Mouse (Mus musculus) hindbrain, embryonic 14.5 days (tissue): ENCODE measurements around the gene Slc25a38. TPM values are rescaled to one million over a fixed set of nuclear protein-coding genes. Genes with fewer than 3 reads are reported as not detected.
A peak's percentile ranks its signal among the peaks of the same experiment; 100 is the strongest.

Source experiments
- ATAC-seq: fragments of 200-750 bp; cut with Nextera tagmentation; 2 replicates; pipeline ENCODE4 v1.8.0; 2017; ENCODE audit warnings: moderate number of reproducible peaks, mild to moderate bottlenecking, moderate TSS enrichment, moderate library complexity; ENCODE audit not compliant: low FRiP score
- DNase-seq: peaks from one replicate; pipeline ENCODE4 v3.0.0-alpha.2; 2015; ENCODE audit warnings: low spot score
- H3K27ac ChIP-seq: fragments of 300-500 bp; sonication (generic); 2 replicates; pipeline ENCODE4 v1.5.1; 2014; ENCODE audit warnings: mild to moderate bottlenecking, moderate library complexity
- H3K27me3 ChIP-seq: fragments of 300-500 bp; sonication (generic); 2 replicates; pipeline ENCODE4 v1.6.1; 2014; ENCODE audit warnings: mild to moderate bottlenecking, low read length, mixed read lengths; ENCODE audit not compliant: control insufficient read depth, insufficient read depth
- H3K36me3 ChIP-seq: fragments of 300-500 bp; sonication (generic); replicated peaks from 2 replicates; pipeline ENCODE4 v1.6.1; 2014; ENCODE audit not compliant: control insufficient read depth, insufficient read depth
- H3K4me1 ChIP-seq: fragments of 300-500 bp; sonication (generic); replicated peaks from 2 replicates; pipeline ENCODE4 v1.6.1; 2014; ENCODE audit warnings: antibody characterized with exemption, low read length, mixed read lengths; ENCODE audit not compliant: control insufficient read depth, insufficient read depth
- H3K4me2 ChIP-seq: fragments of 300-500 bp; sonication (generic); replicated peaks from 2 replicates; pipeline ENCODE4 v1.6.1; 2014; ENCODE audit warnings: mild to moderate bottlenecking, moderate library complexity
- H3K4me3 ChIP-seq: fragments of 300-500 bp; sonication (generic); replicated peaks from 2 replicates; pipeline ENCODE4 v1.5.1; 2014; ENCODE audit warnings: mild to moderate bottlenecking, low read length
- H3K9ac ChIP-seq: fragments of 300-500 bp; sonication (generic); 2 replicates; pipeline ENCODE4 v1.6.1; 2014
- H3K9me3 ChIP-seq: fragments of 300-500 bp; sonication (generic); 2 replicates; pipeline ENCODE4 v1.6.1; 2016; ENCODE audit warnings: low read length; ENCODE audit not compliant: control insufficient read depth
- WGBS: fragments of 180-500 bp; shearing (Covaris S2); extraction: QIAGEN DNeasy Blood & Tissue Kit; methylation state at CpG from one replicate; pipeline ENCODE4 v1.1.7; 2014; 5-methylcytosine and 5-hydroxymethylcytosine counted together
- polyA plus RNA-seq: library from polyadenylated mRNA; unstranded; fragments of >200 nt; fragmentation: Nextera tagmentation; extraction: Ambion mirVana; gene quantifications from 2 replicates; pipeline ENCODE4 v1.2.1, GENCODE M21; 2014

The Slc25a38 gene
- polyA plus RNA-seq, 1 experiment from 2014 or later, result 38.3 TPM

DNA sequence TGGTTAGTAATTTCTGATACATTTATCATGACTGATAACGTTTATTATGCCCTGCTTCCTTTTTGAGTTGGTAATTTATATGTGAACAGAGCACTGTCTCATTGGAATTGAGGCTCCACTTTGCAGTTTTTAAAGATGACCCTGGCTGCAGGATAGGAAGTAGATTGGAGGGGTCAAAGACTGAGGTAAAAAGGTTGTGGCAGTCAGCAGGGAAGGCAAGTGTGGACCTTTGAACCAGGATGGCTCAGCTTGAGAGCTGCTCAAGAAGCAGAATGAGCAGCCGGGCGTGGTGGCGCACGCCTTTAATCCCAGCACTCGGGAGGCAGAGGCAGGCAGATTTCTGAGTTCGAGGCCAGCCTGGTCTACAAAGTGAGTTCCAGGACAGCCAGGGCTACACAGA is 3.3 kb downstream of the Slc25a38 start:
- WGBS, result 94% methylated on average over 6 of the region's 7 CpGs

DNA sequence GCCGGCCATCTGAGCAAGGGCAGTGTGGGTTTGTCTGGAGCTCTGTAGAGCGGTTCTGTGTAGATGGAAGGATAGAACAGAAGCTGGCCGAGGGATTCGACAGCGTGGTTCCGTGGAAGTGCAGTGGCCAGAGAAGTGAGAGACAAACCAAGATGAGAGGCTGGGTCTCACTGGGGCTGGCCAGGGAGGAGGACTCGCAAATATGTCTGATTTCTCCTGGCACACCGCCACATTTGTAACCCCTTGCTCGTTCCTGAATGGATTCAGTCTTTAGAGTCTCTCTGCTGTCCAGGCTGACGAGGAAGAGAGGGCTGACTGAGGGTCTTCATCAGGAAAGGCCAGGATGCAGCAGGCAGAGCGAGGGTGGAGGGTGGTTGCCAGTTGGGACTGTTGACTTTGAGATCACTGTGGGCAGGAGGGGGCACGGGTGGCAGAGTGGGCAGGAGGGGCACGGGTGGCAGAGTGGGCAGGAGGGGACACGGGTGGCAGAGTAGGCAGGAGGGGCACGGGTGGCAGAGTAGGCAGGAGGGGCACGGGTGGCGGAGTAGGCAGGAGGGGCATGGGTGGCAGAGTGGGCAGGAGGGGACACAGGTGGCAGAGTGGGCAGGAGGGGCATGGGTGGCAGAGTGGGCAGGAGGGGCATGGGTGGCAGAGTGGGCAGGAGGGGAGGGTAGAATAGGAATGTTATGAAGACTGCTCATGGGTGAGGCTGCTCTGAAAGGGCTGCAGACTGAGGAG is 4.0 kb downstream of the Slc25a38 start:
- no peak for ATAC-seq
- WGBS, result 90% methylated on average over 17 of the region's 17 CpGs

More for the DNA sequence above, 3.3 kb downstream of the Slc25a38 start:
- Histone ChIP-seq H3K27me3 (no peaks in the 10 kb centered on the region), H3K9me3 (no peaks in the 10 kb centered on the region), H3K4me2 (no peak overlapping the region), H3K27ac (no peak overlapping the region), H3K36me3 (peaks cover 22% of the 10 kb centered on the region), H3K4me1 (peaks cover 7% of the 10 kb centered on the region; the same call in 1 of the 2 replicates), H3K9ac (no peak overlapping the region), H3K4me3 (no peak overlapping the region)
- ATAC-seq, result no peak
- DNase-seq, result no peak

DNA sequence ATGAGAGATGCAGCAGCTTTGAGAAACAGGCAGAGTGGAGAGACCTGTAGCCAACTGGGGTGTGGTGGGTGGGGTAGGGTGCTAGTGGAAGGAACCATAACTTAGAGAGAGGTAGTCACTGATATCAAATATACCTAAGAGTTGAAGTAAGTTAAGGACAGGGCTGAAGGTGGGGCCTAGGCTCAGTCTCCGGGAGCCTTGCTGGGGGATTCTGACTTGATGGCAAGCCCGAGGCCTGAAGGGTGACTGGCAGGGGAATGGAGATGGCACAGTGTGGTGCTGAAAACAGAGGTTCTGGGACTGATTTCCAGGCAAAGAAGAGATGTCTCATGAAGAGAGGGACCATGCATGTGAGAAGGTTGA is 4.6 kb downstream of the Slc25a38 start:
- ATAC-seq (no peak), DNase-seq (no peak)
- Histone ChIP-seq H3K27ac (no peak overlapping the region), H3K4me2 (no peak overlapping the region), H3K4me3 (no peak overlapping the region), H3K9me3 (no peaks in the 10 kb centered on the region), H3K4me1 (peaks cover 7% of the 10 kb centered on the region; the same call in 1 of the 2 replicates), H3K27me3 (no peaks in the 10 kb centered on the region), H3K9ac (no peak overlapping the region), H3K36me3 (peaks cover 32% of the 10 kb centered on the region)
- WGBS, result 98% methylated on average over 2 of the region's 2 CpGs

More for the DNA sequence above, 4.0 kb downstream of the Slc25a38 start:
- no peak overlapping the region for H3K27ac ChIP-seq
- H3K4me1 ChIP-seq, result peaks cover 7% of the 10 kb centered on the region; the same call in 1 of the 2 replicates
- no peak overlapping the region for H3K4me3 ChIP-seq
- H3K4me2 ChIP-seq, result no peak overlapping the region
- H3K9ac ChIP-seq, result no peak overlapping the region
- DNase-seq, result no peak
- no peaks in the 10 kb centered on the region for H3K27me3 ChIP-seq
- H3K9me3 ChIP-seq, result no peaks in the 10 kb centered on the region
- peaks cover 27% of the 10 kb centered on the region for H3K36me3 ChIP-seq

DNA sequence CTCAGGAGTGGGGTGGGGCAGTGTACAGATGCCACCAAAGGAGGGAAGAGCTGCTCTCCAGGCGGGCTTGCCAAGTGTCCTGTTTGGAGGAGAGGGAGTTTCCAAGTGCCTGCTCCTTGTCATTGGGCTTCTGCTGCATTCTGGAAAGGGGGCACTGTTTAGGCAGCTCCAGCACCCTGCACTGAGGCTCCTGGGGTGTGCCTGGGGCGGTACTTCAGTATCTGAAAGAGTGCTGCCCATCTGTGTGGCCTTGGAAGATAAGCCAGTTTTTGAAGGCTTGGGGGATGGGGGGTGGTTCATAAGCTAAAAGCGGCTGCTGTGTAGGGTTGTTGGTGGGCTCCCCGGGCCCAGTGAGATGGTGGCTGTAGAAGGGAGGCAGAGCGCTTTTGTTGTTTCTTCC is 5.4 kb downstream of the Slc25a38 start:
- Histone ChIP-seq H3K27ac (no peak overlapping the region), H3K27me3 (no peaks in the 10 kb centered on the region), H3K9me3 (no peaks in the 10 kb centered on the region), H3K36me3 (peaks cover 40% of the 10 kb centered on the region), H3K4me1 (peaks cover 7% of the 10 kb centered on the region; the same call in 1 of the 2 replicates), H3K4me3 (no peak overlapping the region), H3K9ac (no peak overlapping the region), H3K4me2 (no peak overlapping the region)
- 84% methylated on average over 5 of the region's 5 CpGs for WGBS
- no peak for ATAC-seq
- DNase-seq, result no peak

DNA sequence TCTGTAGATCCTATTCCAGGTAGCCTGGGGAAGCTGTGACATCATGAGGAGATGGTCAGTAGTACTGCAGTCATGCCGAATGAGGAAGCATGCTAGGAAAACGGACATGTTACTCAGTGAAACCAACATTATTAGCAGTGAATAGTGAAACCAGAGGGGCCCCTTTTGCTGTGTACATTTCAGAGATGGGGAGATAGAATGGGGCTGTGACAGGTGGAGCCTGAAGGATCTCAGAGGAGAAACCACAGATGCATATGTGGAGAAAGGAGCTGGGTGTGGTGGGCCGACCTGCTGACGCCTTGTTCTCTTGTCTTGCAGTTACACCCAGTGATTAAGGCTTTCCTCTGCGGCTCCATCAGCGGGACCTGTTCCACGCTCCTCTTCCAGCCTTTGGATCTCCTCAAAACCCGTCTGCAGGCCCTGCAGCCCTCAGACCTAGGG is 6.0 kb downstream of the Slc25a38 start:
- Histone ChIP-seq H3K36me3 (peaks cover 46% of the 10 kb centered on the region), H3K27me3 (no peaks in the 10 kb centered on the region), H3K9me3 (no peaks in the 10 kb centered on the region), H3K9ac (no peak overlapping the region), H3K4me2 (no peak overlapping the region), H3K27ac (no peak overlapping the region), H3K4me3 (no peak overlapping the region), H3K4me1 (peaks cover 3% of the 10 kb centered on the region; the same call in 1 of the 2 replicates)
- ATAC-seq (no peak), DNase-seq (no peak)
- WGBS, result 94% methylated on average over 8 of the region's 8 CpGs

DNA sequence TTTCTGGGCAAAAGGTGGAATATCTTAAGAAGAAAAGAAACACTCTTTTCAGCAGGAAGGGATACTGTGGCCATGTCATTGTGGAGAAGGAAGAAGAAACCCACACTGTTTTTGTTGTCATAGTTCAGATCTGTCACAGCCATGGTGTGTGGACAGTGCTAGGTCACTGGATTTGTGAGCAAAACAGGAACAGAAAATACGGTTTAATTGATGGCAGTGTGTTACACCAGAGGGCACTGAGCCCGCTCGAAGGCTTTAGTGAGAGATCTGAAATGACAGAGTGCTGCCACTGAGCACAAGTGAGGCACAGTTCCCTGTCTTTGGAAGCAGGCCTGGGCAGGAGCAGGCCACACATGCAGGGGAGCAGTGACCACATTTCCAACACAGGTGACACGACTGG is 8.0 kb downstream of the Slc25a38 start:
- no peak overlapping the region for H3K4me2 ChIP-seq
- H3K36me3 ChIP-seq, result peaks cover 63% of the 10 kb centered on the region
- no peaks in the 10 kb centered on the region for H3K9me3 ChIP-seq
- no peak overlapping the region for H3K27ac ChIP-seq
- H3K27me3 ChIP-seq, result no peaks in the 10 kb centered on the region
- H3K4me3 ChIP-seq, result no peak overlapping the region
- ATAC-seq, result no peak
- DNase-seq, result no peak
- 94% methylated on average over 4 of the region's 4 CpGs for WGBS
- no peaks in the 10 kb centered on the region for H3K4me1 ChIP-seq
- no peak overlapping the region for H3K9ac ChIP-seq

DNA sequence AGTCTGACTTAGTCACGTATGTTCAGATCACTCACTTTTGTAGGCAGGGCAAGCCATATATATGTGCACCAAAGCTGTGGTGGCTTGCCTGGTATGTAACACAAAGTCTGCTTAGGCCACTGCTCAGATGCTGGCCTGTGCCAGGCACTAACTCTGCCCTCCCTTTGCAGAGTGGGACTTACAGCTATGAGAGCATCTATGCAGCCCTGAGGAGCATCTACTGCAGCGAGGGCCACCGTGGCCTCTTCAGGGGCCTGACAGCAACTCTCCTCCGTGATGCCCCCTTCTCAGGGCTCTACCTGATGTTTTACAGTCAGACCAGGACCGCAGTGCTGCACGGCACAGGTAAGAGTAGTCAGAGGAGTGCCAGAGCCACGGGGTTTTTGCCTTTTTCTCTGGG is 10.3 kb downstream of the Slc25a38 start:
- DNase-seq, result no peak
- H3K4me2 ChIP-seq, result no peak overlapping the region
- H3K27me3 ChIP-seq, result no peaks in the 10 kb centered on the region
- H3K4me3 ChIP-seq, result no peak overlapping the region
- H3K27ac ChIP-seq, result no peak overlapping the region
- WGBS, result 92% methylated on average over 7 of the region's 7 CpGs
- H3K4me1 ChIP-seq, result no peaks in the 10 kb centered on the region
- peaks cover 75% of the 10 kb centered on the region for H3K36me3 ChIP-seq
- H3K9me3 ChIP-seq, result no peaks in the 10 kb centered on the region
- no peak for ATAC-seq
- H3K9ac ChIP-seq, result no peak overlapping the region

DNA sequence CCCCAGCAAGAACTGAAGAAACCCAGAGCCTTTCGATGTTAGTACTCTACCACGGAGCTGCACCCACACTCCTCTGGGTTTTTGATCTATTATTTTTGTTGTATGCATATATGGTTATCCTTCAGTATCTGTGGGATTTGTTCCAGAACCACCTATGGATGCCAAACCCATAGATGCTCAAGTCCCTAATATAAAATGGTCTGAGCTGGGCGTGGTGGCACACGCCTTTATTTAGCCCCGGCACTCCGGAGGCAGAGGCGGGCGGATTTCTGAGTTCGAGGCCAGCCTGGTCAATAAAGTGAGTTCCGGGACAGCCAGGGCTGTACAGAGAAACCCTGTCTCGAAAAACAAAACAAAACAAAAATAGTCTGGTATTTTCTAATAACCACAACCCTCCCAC is 16.7 kb downstream of the Slc25a38 start:
- DNase-seq (no peak), ATAC-seq (peak; percentile 12; the same call in 1 of the 2 replicates)
- H3K27ac ChIP-seq, result peak overlapping the region; percentile 69
- peak overlapping the region; percentile 55 for H3K4me2 ChIP-seq
- 62% methylated on average over 11 of the region's 11 CpGs for WGBS
- H3K9ac ChIP-seq, result peak overlapping the region; percentile 71
- no peaks in the 10 kb centered on the region for H3K27me3 ChIP-seq
- peaks cover 53% of the 10 kb centered on the region for H3K36me3 ChIP-seq
- H3K4me1 ChIP-seq, result peaks cover 11% of the 10 kb centered on the region
- H3K9me3 ChIP-seq, result no peaks in the 10 kb centered on the region
- H3K4me3 ChIP-seq, result peak overlapping the region; percentile 100

DNA sequence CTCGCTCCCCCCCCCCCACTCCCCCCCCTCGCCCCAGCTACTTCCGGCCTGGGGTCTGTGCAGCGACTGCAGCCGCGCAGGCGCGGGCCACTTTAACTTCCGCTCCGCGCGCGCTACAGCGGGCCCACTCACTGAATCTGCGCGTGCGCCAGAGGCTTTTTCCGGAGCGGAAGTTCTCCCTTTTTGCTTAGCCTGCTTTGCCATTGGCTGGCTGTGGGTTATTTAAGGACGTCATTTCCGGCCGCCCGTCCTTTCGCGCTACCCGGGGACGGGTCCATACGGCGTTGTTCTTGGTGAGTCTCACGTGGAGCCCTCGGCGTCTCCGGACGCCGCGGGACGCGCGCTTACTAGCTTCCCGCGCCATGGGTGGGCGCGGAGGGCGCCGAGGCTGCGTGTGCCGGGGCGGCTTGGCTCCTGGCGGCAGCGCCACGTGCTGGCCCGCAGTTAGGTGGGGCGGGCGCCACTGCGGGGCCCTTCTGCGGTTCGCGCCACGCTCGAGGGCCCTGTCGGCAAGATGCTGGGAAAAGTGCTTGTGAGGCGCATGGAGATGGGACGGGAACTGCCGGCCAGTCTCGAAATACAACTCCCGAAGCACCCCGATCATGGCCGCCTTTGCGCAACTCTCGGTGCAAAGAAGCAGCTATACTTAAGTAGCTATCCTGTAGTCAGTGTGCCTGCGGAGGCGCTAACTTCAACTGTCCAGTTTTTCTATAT is 17.5 kb downstream of the Slc25a38 start, which contains the start of gene Rpsa:
TSS of gene Rpsa (plus strand) at position 152 of the 714 bp plus-strand sequence.
- Histone ChIP-seq H3K4me1 (peaks cover 11% of the 10 kb centered on the region), H3K9ac (peak within 1 kb of the TSS; percentile 99), H3K9me3 (no peaks in the 10 kb centered on the region), H3K27ac (peak within 1 kb of the TSS; percentile 84), H3K4me2 (peak within 1 kb of the TSS; percentile 89), H3K4me3 (peak within 1 kb of the TSS; percentile 100), H3K36me3 (peaks cover 55% of the 10 kb centered on the region), H3K27me3 (no peaks in the 10 kb centered on the region)
- ATAC-seq, result peak; percentile 97
- under 1% methylated on average over 68 of the region's 72 CpGs for WGBS
- DNase-seq, result peak; percentile 99
